Mouse (Mus musculus): ENCODE measurements at regions not wholly inside any gene's neighbourhood (a gene's known extent, or its start where the extent isn't known, plus 50 kb on each side); places are given as distances from the start of the nearest gene placed in this dataset.

DNA sequence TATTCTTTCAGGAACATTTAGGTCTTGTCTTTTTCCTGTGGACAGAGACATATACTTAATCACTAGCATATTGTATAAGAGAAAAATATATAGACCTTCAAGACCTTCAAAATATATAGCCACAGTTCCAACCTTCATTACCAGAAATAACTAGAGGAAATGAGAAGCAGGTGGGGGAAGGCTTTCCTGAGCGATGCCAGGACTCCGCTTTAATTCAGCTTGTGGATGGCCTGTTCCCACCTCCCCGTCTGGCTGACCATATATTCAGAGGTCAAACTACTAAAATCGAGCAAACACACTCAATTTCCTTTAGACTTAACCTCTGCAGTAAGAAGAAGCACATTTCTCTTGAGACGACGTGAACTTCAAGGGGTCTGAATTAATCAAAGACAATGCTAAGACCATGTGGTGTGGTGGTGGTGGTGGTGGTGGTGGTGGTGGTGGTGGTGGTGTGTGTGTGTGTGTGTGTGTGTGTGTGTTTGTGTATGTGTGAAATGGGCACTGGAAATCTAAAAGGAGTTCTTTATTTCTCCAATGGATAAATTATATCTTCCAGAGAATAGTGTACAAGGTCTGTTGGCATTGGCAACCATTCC is 62.7 kb upstream of the Bach2 start:
- intact Hi-C loops (cut with DNase I; ENCODE audit: low total_unique reads), result no loop called here
- no peak for DNase-seq

DNA sequence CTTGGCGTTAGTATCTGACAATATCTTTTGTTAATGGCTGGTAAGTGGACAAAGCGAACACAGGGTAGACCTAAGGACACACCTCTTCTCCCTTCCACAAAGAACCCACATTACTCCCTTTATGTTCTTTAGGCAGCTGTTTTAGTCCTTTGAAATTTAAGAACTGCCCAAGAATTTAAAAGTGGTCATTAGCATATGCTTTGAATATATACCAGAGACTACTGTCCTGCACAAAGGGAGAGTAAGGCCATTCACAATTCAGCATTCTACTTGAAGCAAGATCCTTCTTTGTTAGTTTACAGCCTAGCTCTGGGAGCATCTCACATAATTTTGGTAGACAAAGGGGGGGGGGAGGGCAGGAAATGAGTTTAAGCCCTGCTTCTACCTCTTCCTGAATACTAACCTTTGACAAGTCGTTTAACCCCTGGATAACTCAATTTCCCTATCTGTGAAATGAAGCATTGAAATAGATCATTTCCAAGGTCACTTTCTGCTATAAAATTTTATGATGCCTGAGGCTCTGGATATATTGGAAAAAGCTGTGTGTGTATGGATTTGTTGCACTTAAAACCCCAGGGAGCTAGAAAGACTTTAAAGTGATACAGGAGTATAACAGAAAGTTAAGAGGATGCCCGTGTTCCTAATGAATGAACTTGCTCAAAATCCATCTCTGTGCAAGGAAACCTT is 62.0 kb upstream of the Bach2 start:
- intact Hi-C loops (cut with DNase I; ENCODE audit: low total_unique reads), result no loop called here

DNA sequence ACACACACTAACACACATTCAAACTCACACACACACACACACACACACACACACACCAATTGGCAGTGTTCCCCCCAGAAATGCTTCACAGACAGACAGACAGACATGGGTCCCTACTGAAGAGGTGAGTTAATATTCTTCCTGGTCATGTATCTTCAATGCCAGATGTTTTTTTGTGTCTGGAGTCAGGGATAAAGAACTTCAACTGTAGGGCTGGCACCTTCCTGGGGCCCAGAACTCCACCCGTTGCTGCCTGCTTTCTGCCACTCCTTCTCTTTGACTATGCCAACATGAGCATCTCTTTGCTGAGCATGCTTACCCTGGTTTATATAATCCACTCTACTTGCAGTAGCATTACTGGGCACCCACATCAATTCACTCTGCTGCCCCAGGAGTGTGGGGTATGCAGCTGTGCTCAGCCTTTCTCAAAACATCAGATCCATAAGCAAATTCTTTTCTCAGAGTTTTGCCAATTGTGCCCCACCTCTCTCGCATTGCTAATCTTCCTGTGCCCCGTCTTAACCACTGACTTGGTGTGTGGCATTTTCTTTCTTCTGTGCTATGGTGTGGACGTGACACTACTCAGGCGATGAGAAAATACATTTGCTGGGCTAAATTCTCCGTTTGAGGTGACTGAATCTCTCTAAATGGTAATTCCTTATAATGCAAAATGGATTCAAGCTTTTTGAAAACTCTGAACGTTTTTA is 60.5 kb upstream of the Bach2 start:
- intact Hi-C loops (cut with DNase I; ENCODE audit: low total_unique reads), result no loop called here
- DNase-seq, result no peak

More for the DNA sequence above, 62.0 kb upstream of the Bach2 start:
- no peak for DNase-seq

DNA sequence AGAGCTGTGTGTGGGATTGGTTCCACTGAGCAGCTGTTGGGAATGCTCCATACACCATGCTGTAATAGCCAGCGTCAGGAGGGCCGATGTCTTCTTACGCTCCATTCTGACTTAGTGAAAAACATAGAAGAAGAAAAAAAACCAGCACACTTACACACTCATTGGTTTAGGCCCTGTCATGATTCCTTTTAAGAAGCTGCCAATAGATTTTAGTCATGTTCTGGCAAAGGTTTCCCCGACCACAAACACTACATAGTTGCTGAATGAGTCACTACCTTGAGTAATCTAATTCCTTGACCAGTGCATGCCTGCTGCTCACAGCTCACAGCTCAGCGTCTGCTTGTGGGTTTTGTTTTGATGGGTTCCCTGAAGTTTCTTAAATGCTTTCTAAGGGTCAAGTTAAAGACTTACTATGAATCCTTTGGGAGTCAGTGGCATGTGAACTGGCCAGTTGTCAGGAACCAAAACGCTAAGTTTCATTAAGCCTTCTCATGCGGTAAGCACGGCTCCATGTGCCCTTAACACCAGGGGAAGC is 58.8 kb upstream of the Bach2 start:
- intact Hi-C loops (cut with DNase I; ENCODE audit: low total_unique reads), result no loop called here
- peak; percentile 7 for DNase-seq

DNA sequence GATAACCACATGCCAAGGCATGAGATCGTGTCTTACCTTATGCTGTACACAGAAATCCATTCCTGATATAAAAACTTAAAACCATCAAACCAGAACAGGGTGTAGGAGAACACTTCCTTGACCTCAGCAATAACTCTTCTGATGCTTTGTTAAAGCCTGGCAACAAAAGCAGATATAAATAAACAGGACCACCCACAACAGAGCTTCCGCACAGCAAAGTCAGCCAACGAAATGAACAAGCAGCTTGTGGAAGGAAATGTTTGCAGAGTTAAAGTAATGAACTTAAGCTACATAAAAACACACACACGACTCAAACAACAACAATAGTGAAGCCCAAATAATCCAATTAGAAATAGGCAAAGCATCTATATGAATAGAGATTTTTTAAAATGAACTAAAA is 54.8 kb upstream of the Bach2 start:
- intact Hi-C loops (cut with DNase I; ENCODE audit: low total_unique reads), result no loop called here
- no peak for DNase-seq

DNA sequence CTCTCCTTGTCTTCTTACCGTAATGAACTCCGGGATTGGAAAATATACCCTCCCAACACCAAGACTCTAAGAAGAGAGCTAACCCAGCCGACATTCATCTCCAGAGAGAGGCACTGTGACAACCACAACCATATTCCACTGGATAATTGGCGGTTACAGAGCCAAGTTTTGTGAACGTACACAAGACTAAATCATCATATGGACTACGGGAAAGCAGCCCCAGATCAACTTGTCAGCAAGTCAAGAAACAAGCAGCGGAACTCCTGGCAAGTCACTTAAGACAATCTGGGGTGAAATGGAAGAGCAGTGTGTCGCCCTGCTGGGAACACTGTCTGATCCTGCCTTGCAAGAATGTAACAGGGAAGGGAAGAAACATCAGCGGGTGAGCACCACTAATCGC is 52.6 kb upstream of the Bach2 start:
- no peak for DNase-seq
- intact Hi-C loops (cut with DNase I; ENCODE audit: low total_unique reads), result no loop called here

DNA sequence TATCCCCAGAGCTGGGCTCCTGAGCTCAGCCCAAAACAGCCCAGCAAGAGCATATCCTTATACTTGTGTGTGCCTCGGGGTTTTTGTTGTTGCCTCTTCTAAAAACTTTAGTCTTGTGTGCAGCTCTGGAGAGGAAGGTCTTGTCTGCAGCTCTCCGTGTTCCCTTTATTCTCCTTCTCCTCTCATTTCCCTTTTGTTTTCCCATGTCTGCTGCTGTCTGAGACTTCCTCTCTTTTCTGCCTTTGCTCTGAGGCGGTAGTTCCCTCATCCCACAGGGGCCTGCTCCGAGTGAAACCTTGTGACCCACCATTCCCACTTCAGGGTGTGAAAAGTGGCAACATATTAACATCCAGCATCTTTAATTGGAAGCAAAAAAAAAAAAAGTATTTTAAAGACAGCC is 51.5 kb upstream of the Bach2 start:
- no peak for DNase-seq
- intact Hi-C loops (cut with DNase I; ENCODE audit: low total_unique reads), result no loop called here

DNA sequence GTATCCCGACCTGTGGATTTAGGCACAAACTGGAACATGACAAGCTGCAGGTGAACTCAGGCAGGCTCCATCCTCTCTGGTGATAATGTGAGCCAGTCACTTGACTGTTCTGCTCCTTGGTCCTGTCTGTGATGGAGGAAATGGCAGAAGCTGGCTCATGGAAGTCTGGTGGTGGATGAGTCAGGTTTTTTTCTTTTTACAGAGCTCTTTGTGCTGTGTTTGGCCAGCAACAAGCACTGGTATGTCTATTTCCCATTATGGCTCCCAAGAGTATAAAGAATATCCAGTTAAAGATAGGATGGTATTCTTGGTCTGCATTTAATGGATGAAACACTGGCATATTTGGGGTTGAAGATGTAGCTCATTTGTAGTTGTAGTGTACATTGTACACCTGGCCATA is 50.5 kb upstream of the Bach2 start:
- intact Hi-C loops (cut with DNase I; ENCODE audit: low total_unique reads), result no loop called here
- DNase-seq, result no peak

DNA sequence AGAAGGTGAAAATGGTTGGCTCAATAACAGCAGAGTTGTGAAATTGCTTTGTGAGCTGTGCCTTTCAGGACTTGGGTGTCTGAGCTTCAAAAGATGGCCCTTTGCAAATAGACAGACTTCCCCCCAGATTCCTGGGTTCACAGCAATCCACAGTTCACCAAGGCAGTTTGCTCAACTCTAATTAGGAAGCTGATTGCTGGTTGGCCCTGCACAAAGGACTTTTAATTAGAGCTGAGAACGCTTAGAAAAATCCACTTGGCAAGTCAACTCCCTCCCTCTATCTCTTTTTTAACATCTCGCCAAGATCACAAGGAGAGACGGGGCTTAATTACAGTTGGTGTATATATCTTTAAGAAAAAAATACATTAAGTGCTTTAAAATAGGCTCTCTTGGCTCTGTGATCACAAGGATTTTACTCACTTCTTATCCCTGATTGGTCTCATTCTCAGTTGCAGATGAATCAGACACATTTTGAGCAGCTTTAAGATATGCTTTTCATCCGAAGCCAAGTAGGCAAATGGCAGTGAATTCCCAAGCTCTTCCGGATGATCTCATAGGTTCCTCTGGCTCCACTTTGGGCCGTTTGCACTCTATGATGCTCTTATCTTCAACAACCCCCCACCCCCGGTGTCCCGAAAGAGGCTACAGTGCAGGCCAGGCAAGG is 49.7 kb upstream of the Bach2 start:
- no peak for DNase-seq
- intact Hi-C loops (cut with DNase I; ENCODE audit: low total_unique reads), result no loop called here

Data from gastrocnemius, postnatal 14 days (tissue).